Mouse (Mus musculus) intestine, embryonic 14.5 days (tissue): ENCODE data around the gene Cpa2. TPM values are rescaled to one million over a fixed set of nuclear protein-coding genes. Genes with fewer than 3 reads are reported as not detected.

Source experiments
- ATAC-seq: fragments of 200-750 bp; cut with Nextera tagmentation; replicated peaks from 2 replicates; pipeline ENCODE4 v1.8.0; 2017; ENCODE audit warnings: low read depth, moderate number of reproducible peaks, moderate TSS enrichment, moderate library complexity; ENCODE audit not compliant: low FRiP score, low TSS enrichment
- DNase-seq: peaks from one replicate; pipeline ENCODE4 v3.0.0-alpha.2; 2018; ENCODE audit warnings: low spot score
- H3K27ac ChIP-seq: fragments of 300-500 bp; sonication (generic); 2 replicates; pipeline ENCODE4 v1.5.1; 2014; ENCODE audit warnings: low read depth, mild to moderate bottlenecking, control low read depth
- H3K27me3 ChIP-seq: fragments of 300-500 bp; sonication (generic); replicated peaks from 2 replicates; pipeline ENCODE4 v1.6.1; 2014; ENCODE audit warnings: low read length, control low read depth; ENCODE audit not compliant: control insufficient read depth, insufficient read depth
- H3K36me3 ChIP-seq: fragments of 300-500 bp; sonication (generic); 2 replicates; pipeline ENCODE4 v1.6.1; 2014; ENCODE audit warnings: low read length, control low read depth; ENCODE audit not compliant: control insufficient read depth, insufficient read depth
- H3K4me1 ChIP-seq: fragments of 300-500 bp; sonication (generic); replicated peaks from 2 replicates; pipeline ENCODE4 v1.6.1; 2014; ENCODE audit warnings: low read length, control low read depth, mixed read lengths; ENCODE audit not compliant: control insufficient read depth, insufficient read depth
- H3K4me2 ChIP-seq: fragments of 300-500 bp; sonication (generic); 2 replicates; pipeline ENCODE4 v1.6.1; 2014; ENCODE audit warnings: low read length
- H3K4me3 ChIP-seq: fragments of 300-500 bp; sonication (generic); 2 replicates; pipeline ENCODE4 v1.5.1; 2014; ENCODE audit warnings: low read depth, low read length, control low read depth, mixed read lengths
- H3K9ac ChIP-seq: fragments of 300-500 bp; sonication (generic); 2 replicates; pipeline ENCODE4 v1.6.1; 2014; ENCODE audit warnings: mild to moderate bottlenecking, low read length
- H3K9me3 ChIP-seq: fragments of 300-500 bp; sonication (generic); 2 replicates; pipeline ENCODE4 v1.6.1; 2016; ENCODE audit warnings: low read length, control low read depth; ENCODE audit not compliant: control insufficient read depth
- WGBS: fragments of 180-500 bp; shearing (Covaris S2); extraction: QIAGEN DNeasy Blood & Tissue Kit; methylation state at CpG from one replicate; pipeline ENCODE4 v1.1.7; 2014; 5-methylcytosine and 5-hydroxymethylcytosine counted together
- polyA plus RNA-seq: library from polyadenylated mRNA; unstranded; fragments of >200 nt; fragmentation: Nextera tagmentation; extraction: Ambion mirVana; gene quantifications from 2 replicates; pipeline ENCODE4 v1.2.1, GENCODE M21; 2014

Cpa2 gene
- polyA plus RNA-seq, 1 experiment from 2014 or later = 206 TPM

- no peaks in the 10 kb centered on the region for H3K36me3 ChIP-seq
- no peaks in the 10 kb centered on the region for H3K27me3 ChIP-seq
- H3K9ac ChIP-seq = no peak overlapping the region
- no peaks in the 10 kb centered on the region for H3K9me3 ChIP-seq
- H3K4me2 ChIP-seq = no peak overlapping the region
- peak overlapping the region; percentile 8; the same call in 1 of the 2 replicates for H3K27ac ChIP-seq
- no peak for ATAC-seq
- no peak for DNase-seq
- no peak overlapping the region for H3K4me3 ChIP-seq
- WGBS = 64% methylated on average over 17 of the region's 17 CpGs
- peaks cover 21% of the 10 kb centered on the region for H3K4me1 ChIP-seq
Observed at GRCm38 (mm10) chr6:30576477-30577203, 35.3 kb downstream of the Cpa2 start.

DNA sequence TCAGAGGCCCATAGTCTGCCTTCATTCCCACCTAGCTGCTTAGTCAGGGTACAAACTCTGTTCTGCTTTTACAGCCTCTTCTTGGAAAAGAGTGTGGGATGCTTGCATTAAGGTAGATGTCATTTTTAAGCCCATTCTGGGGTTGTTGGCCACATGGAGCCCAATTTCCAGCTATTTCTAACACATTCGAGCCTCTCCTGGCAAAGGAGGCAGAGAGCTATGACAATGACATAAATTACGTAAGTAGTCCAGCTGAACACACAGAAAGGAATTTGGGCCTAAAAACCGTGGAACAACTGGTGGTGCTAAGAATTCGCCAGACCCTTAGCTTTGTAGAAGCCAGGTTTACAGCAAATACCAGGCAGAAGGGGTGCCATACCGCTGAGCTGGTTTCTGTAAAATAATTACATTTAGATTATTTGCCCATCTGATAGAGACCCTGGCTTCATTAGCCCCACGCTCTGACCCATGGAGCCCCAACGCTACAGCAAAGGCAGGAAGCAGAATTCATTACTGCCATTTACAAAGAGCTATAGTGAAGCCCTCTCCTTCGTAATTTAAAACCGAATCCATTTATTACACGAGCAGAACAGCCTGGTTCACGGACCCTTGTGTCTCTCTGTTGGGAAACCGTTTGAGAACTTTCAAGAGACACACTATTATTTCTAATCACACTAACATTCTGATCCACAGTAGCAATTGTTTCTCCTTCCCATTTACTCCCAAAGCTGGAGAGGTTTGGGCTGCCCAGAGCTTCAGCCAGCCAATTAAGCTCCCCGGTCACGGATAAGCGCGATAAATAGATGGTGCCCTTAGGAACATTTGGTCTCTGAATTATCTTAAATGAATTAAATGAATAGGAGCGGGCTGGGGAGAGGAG, 38.8 kb downstream of the Cpa2 start:
- Histone ChIP-seq H3K27me3 (no peaks in the 10 kb centered on the region), H3K27ac (0 out of 2 replicates have a peak overlapping the region, but pooled peaks have one; percentile 2), H3K4me3 (no peak overlapping the region), H3K9ac (no peak overlapping the region), H3K9me3 (no peaks in the 10 kb centered on the region), H3K4me2 (no peak overlapping the region), H3K36me3 (no peaks in the 10 kb centered on the region), H3K4me1 (peaks cover 12% of the 10 kb centered on the region)
- DNase-seq = no peak
- 57% methylated on average over 17 of the region's 17 CpGs for WGBS
- no peak for ATAC-seq

- Histone ChIP-seq H3K4me2 (no peak overlapping the region), H3K9me3 (no peaks in the 10 kb centered on the region), H3K4me1 (peaks cover 12% of the 10 kb centered on the region), H3K27ac (0 out of 2 replicates have a peak overlapping the region, but pooled peaks have one; percentile 2), H3K36me3 (no peaks in the 10 kb centered on the region), H3K9ac (no peak overlapping the region), H3K4me3 (no peak overlapping the region), H3K27me3 (no peaks in the 10 kb centered on the region)
- no peak for ATAC-seq
- 56% methylated on average over 8 of the region's 8 CpGs for WGBS
- DNase-seq = no peak
Observed at GRCm38 (mm10) chr6:30580841-30581176, 39.4 kb downstream of the Cpa2 start.

- H3K27me3 ChIP-seq = no peaks in the 10 kb centered on the region
- no peak overlapping the region for H3K4me3 ChIP-seq
- H3K4me1 ChIP-seq = no peaks in the 10 kb centered on the region
- DNase-seq = no peak
- no peak overlapping the region for H3K4me2 ChIP-seq
- H3K9me3 ChIP-seq = no peaks in the 10 kb centered on the region
- peak overlapping the region; percentile 47; the same call in 1 of the 2 replicates for H3K27ac ChIP-seq
- 69% methylated on average over 7 of the region's 7 CpGs for WGBS
- ATAC-seq = no peak
- no peaks in the 10 kb centered on the region for H3K36me3 ChIP-seq
- no peak overlapping the region for H3K9ac ChIP-seq
Observed at GRCm38 (mm10) chr6:30586886-30587442, 45.6 kb downstream of the Cpa2 start.

DNA sequence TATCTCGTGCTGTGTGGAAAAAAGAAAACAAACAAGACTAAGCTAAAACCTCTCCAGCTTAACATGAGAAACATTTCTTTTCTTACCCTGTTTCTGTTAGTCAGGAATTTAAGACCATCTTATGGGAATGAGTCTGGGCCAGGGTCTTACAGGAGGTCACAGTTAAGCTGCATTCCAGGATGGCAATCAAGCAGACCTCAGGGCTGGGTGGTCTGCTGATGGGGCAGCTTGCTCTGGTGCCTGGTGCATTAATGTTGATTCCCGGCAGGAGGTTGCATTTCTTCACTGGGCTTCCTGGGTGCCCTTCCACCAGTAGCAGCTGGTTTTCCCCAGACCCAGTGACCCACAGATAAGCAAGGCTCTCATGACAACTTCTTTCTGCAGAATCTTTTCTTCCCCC, 48.4 kb downstream of the Cpa2 start:
- Histone ChIP-seq H3K36me3 (no peaks in the 10 kb centered on the region), H3K4me2 (no peak overlapping the region), H3K9me3 (no peaks in the 10 kb centered on the region), H3K4me3 (no peak overlapping the region), H3K27me3 (no peaks in the 10 kb centered on the region), H3K4me1 (no peaks in the 10 kb centered on the region), H3K9ac (no peak overlapping the region), H3K27ac (0 out of 2 replicates have a peak overlapping the region, but pooled peaks have one; percentile 33)
- no peak for ATAC-seq
- 24% methylated on average over 2 of the region's 2 CpGs for WGBS
- no peak for DNase-seq

DNA sequence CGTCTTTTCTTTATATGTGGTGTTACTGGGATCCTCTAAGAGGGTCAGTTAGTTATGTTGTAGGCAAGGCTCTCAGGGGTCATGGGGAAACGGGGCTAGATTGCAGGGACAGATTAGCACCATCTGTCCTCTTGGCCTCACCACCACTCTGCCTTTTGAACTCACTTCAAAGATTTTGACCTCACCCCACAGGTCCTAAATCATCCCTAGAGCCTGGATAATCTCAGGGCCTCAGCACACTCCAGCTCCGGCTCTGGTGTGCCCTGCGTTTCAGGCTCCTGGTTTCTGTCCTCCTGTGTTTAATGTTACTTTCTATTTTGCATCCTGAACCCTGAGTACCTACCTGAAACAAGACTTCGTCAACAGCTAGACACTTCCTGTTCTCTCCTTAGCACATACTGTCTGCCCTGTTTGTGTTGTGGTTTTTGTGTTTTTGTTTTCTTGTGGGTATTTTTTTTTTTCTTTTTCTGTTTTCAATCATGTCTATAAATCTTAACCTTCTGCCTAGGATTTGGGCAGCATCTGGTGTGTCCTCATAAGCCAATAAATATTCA, 50.5 kb downstream of the Cpa2 start:
- Histone ChIP-seq H3K9me3 (no peaks in the 10 kb centered on the region), H3K27ac (peak overlapping the region; percentile 33; the same call in 1 of the 2 replicates), H3K4me3 (no peak overlapping the region), H3K9ac (no peak overlapping the region), H3K4me1 (no peaks in the 10 kb centered on the region), H3K36me3 (no peaks in the 10 kb centered on the region), H3K27me3 (no peaks in the 10 kb centered on the region), H3K4me2 (no peak overlapping the region)
- ATAC-seq (no peak), DNase-seq (no peak)
- 35% methylated on average over 5 of the region's 5 CpGs for WGBS

- DNase-seq (no peak), ATAC-seq (no peak)
- 64% methylated on average over 10 of the region's 10 CpGs for WGBS
- no peak overlapping the region for H3K9ac ChIP-seq
- no peaks in the 10 kb centered on the region for H3K27me3 ChIP-seq
- no peaks in the 10 kb centered on the region for H3K36me3 ChIP-seq
- no peak overlapping the region for H3K4me2 ChIP-seq
- no peaks in the 10 kb centered on the region for H3K4me1 ChIP-seq
- H3K27ac ChIP-seq = peak overlapping the region; percentile 33; the same call in 1 of the 2 replicates
- no peak overlapping the region for H3K4me3 ChIP-seq
- no peaks in the 10 kb centered on the region for H3K9me3 ChIP-seq
Observed at GRCm38 (mm10) chr6:30592417-30592974, 51.1 kb downstream of the Cpa2 start.

DNA sequence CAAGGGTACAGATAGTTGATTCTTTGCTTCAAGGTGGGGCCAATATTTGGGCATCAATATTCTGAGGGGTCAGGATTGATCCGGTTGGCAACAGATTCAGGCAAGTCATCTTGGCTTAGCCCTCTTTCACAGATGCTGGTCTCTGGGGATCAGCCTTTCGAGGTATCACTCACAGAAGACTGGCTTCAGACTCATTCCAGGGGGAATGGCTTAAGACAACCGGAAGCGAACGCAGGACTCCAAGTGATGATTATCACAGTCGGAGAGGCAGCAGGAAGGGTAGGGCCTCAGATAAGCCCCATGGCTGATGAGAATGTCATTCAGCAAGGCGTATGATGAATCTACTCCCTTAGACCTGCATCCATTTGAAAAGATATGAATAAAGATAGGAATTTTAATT, 53.0 kb downstream of the Cpa2 start:
- no peak for ATAC-seq
- no peaks in the 10 kb centered on the region for H3K27me3 ChIP-seq

More for the DNA sequence above, 53.0 kb downstream of the Cpa2 start:
- WGBS = 52% methylated on average over 7 of the region's 7 CpGs
- Histone ChIP-seq H3K27ac (no peak overlapping the region), H3K36me3 (no peaks in the 10 kb centered on the region), H3K9ac (no peak overlapping the region), H3K4me1 (peaks cover 6% of the 10 kb centered on the region; the same call in 1 of the 2 replicates), H3K4me2 (no peak overlapping the region), H3K9me3 (no peaks in the 10 kb centered on the region), H3K4me3 (no peak overlapping the region)
- no peak for DNase-seq
